Mouse (Mus musculus) liver, embryonic 14.5 days (tissue): ENCODE data around the gene Rad51b. TPM values are rescaled to one million over a fixed set of nuclear protein-coding genes. Genes with fewer than 3 reads are reported as not detected.

ENCODE experiments used
- ATAC-seq: fragments of 200-750 bp; cut with Nextera tagmentation; 2 replicates; pipeline ENCODE4 v1.8.0; 2017; ENCODE audit warnings: moderate number of reproducible peaks, mild to moderate bottlenecking, moderate library complexity; ENCODE audit not compliant: insufficient read depth
- DNase-seq, 3 experiments: peaks; one replicate each; pipeline ENCODE4 v3.0.0-alpha.2; 2012 to 2013; ENCODE audit warnings: low read depth in 3 of 3, low spot score in 3 of 3
- H3K27ac ChIP-seq: fragments of 300-500 bp; sonication (generic); 2 replicates; pipeline ENCODE4 v1.5.1; 2014; ENCODE audit warnings: moderate library complexity, mild to moderate bottlenecking, control low read depth, inconsistent platforms
- H3K27me3 ChIP-seq: fragments of 300-500 bp; sonication (generic); 2 replicates; pipeline ENCODE4 v1.6.1; 2014; ENCODE audit warnings: mild to moderate bottlenecking, low read length, moderate library complexity; ENCODE audit not compliant: control insufficient read depth, insufficient read depth
- H3K36me3 ChIP-seq: fragments of 300-500 bp; sonication (generic); replicated peaks from 2 replicates; pipeline ENCODE4 v1.6.1; 2014; ENCODE audit warnings: low read depth; ENCODE audit not compliant: control insufficient read depth, insufficient read depth
- H3K4me1 ChIP-seq, 2 experiments: fragments of 200-500 bp in 1 of 2; fragments of 300-500 bp in 1 of 2; sonication (generic) in 1 of 2; replicated peaks; 2 replicates each; pipeline ENCODE4 v1.6.1; 2012 to 2014; ENCODE audit warnings: antibody characterized with exemption in 1 of 2, inconsistent platforms in 1 of 2, low read length in 1 of 2; ENCODE audit not compliant: control insufficient read depth in 2 of 2, insufficient read depth in 2 of 2
- H3K4me2 ChIP-seq: fragments of 300-500 bp; sonication (generic); 2 replicates; pipeline ENCODE4 v1.6.1; 2014; ENCODE audit warnings: low read depth, mild to moderate bottlenecking, control low read depth, moderate library complexity
- H3K4me3 ChIP-seq, 2 experiments: fragments of 200-500 bp in 1 of 2; fragments of 300-500 bp in 1 of 2; sonication (generic) in 1 of 2; 2 replicates each; pipeline ENCODE4 v1.5.1; 2012 to 2014; ENCODE audit warnings: low read depth in 2 of 2, low read length in 2 of 2, mild to moderate bottlenecking in 2 of 2, control low read depth in 1 of 2, inconsistent platforms in 1 of 2, moderate library complexity in 1 of 2; ENCODE audit not compliant: insufficient read depth in 1 of 2
- H3K9ac ChIP-seq: fragments of 300-500 bp; sonication (generic); replicated peaks from 2 replicates; pipeline ENCODE4 v1.6.1; 2014; ENCODE audit warnings: mild to moderate bottlenecking, control low read depth, moderate library complexity
- H3K9me3 ChIP-seq: fragments of 300-500 bp; sonication (generic); 2 replicates; pipeline ENCODE4 v1.6.1; 2016; ENCODE audit warnings: low read length, mixed read lengths; ENCODE audit not compliant: control insufficient read depth
- CTCF ChIP-seq: IDR thresholded peaks from 2 replicates; pipeline ENCODE4 v1.5.1; 2016; ENCODE audit warnings: antibody characterized with exemption, low read depth, control low read depth
- EP300 ChIP-seq: IDR thresholded peaks from 2 replicates; pipeline ENCODE4 v1.6.1; 2016; ENCODE audit warnings: antibody characterized with exemption, low read depth
- WGBS: fragments of 180-500 bp; shearing (Covaris S2); extraction: QIAGEN DNeasy Blood & Tissue Kit; methylation state at CpG from one replicate; pipeline ENCODE4 v1.1.7; 2014; ENCODE audit not compliant: insufficient replicate concordance; 5-methylcytosine and 5-hydroxymethylcytosine counted together
- polyA plus RNA-seq, 2 experiments: library from polyadenylated mRNA; depleted of rRNA in 1 of 2; stranded (reverse) in 1 of 2; unstranded in 1 of 2; fragments of >200 nt; fragmentation: Nextera tagmentation in 1 of 2; extraction: Ambion mirVana in 1 of 2; gene quantifications; 2 replicates each; pipeline versions ENCODE4 v1.2.1 to v1.2.3; 2012 to 2014

Rad51b gene
- polyA plus RNA-seq, 2 experiments: 2.3 to 5.1 TPM

DNA sequence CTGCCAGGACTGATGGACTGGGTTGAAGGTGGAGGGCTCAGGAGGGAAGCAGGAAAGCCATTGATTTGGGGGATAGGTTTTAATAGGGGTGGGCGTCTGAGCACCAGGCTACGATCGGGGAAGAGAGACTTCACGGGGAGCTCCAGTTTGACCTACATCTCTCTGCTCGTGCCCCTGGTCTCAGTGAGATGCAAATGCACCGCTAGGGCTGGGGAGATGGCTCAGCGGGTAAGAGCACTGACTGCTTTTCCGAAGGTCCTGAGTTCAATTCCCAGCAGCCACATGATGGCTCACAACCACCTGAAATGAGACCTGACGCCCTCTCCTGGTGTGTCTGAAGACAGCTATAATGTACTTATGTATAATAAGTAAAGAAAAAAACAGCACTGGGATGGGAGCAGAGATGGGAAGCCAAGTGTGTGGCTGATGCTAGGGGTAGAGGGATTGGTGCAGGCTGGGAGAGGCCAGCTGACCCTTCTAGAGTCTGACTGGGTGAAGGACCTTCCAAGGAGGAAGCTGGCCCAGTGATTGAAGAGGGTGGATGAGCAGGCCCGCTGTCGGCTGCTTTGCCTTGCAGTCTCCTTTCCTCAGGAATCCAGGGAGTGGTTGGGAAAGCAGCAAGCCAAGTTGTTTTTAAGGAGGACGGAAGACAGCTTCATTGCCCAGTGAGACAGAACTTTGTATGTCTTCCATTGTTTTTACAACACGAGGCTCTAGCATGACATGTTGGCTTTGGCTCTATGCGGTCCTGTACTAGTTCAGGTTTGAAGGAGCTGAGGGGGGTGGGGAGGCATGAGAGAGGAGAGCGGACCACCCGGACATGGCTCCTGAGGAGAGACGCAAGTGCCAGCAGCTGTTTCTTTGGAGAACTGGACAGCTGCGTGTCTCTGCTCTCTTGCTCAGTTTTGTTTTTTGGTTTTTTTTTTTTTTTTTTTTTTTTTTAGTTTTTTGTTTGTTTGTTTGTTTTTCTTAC lies 511.6 kb downstream of the Rad51b start:
- no peak for DNase-seq
- WGBS: 79% methylated on average over 18 of the region's 18 CpGs
- Histone ChIP-seq H3K27me3 (no peaks in the 10 kb centered on the region), H3K36me3 (no peaks in the 10 kb centered on the region), H3K4me1 (peaks cover 0 to 6% of the 10 kb centered on the region in 2 experiments; a peak in 2 of 4 replicates), H3K4me2 (no peak overlapping the region), H3K27ac (no peak overlapping the region), H3K9ac (no peak overlapping the region), H3K4me3 (no peak overlapping the region), H3K9me3 (no peaks in the 10 kb centered on the region)
- no peak for ATAC-seq
- TF ChIP-seq EP300 (no peak), CTCF (no peak)

DNA sequence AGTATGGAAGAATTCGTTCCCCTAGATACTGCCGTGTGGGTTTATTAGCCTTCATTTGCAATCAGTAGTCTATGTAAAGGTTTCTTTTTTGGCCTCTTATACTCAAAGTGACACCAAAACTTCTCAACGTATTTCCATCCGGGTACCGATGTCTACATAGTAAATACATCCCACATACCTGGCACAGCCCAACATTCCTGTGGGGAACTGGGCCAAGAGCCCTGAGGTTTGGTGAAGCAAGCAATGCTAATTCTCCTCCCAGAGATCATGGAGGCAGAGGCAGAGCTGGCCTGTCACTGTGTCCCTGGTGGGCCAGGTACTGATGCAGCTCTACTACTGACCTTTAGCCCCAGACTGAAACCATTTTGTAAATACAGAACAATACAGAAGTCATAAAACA lies 512.4 kb downstream of the Rad51b start:
- no peak for DNase-seq
- Histone ChIP-seq H3K27me3 (no peaks in the 10 kb centered on the region), H3K4me1 (peaks cover 0 to 9% of the 10 kb centered on the region in 2 experiments; a peak in 2 of 4 replicates), H3K4me3 (no peak overlapping the region), H3K4me2 (no peak overlapping the region), H3K27ac (no peak overlapping the region), H3K36me3 (no peaks in the 10 kb centered on the region), H3K9ac (no peak overlapping the region), H3K9me3 (no peaks in the 10 kb centered on the region)
- WGBS: 82% methylated on average over 5 of the region's 5 CpGs
- ATAC-seq: no peak
- TF ChIP-seq CTCF (no peak), EP300 (no peak)

DNA sequence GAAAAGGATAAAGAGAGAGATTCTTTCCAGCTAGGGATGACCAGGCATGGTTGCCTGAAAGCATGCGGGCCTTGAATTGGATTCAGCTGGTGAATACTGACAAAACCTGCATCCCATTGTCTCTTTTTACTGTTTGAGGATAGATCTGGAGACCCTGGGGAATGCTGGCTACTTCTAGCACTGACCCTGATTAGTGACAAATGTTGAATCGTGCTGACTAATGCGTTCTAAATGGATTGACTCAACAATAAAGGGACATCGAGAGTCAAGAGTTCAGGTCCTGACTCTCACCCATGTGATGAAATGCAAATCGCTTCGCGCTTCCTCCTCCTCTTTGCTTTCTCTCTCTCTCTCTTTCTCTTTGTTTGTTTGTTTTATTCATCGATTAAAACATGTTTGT lies 515.3 kb downstream of the Rad51b start:
- H3K9me3 ChIP-seq: no peaks in the 10 kb centered on the region; the same call in 1 of the 2 replicates
- no peak for ATAC-seq
- DNase-seq: no peak
- WGBS: 80% methylated on average over 8 of the region's 8 CpGs
- H3K36me3 ChIP-seq: no peaks in the 10 kb centered on the region
- no peak overlapping the region for H3K9ac ChIP-seq
- no peak overlapping the region for H3K4me3 ChIP-seq
- H3K4me1 ChIP-seq: peaks cover 0 to 9% of the 10 kb centered on the region in 2 experiments; a peak in 2 of 4 replicates
- H3K27ac ChIP-seq: no peak overlapping the region
- TF ChIP-seq CTCF (no peak), EP300 (no peak)
- no peak overlapping the region for H3K4me2 ChIP-seq
- no peaks in the 10 kb centered on the region for H3K27me3 ChIP-seq

DNA sequence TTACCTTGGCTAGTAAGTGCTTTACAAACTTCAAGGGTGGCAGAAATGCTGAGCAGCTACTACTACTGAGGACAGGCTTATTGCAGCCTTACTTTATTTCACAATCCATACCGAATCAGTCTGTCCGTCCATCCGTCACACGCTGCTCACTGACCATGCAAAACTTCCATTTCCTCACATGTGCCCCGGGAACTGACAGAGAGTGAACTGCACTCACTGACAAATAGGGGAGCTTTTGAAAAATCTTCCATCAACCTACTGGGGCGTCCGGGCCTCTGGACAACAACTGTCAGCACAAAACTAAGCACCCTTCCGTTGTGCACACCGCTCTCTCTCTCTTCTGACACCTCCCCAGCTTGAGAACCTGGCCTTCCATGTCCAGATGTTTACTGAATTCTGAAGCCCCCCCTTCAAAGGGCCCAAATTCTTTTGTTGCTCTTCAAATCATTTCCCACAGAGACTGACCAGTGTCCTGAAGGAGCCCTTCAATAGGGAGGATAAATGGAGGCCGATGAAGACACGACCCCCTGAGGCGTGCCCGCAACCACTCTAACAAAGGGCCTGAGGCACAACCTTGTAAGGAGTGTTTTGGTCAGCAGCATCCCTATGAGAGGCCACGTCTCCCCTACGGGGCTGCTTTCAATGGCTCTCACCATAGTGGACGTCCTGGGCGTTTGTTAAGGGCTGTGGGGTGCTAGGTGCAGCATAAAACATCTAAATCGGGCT lies 515.9 kb downstream of the Rad51b start:
- H3K4me3 ChIP-seq: no peak overlapping the region
- peaks cover 0 to 9% of the 10 kb centered on the region in 2 experiments; a peak in 2 of 4 replicates for H3K4me1 ChIP-seq
- ATAC-seq (no peak), DNase-seq (no peak)
- H3K9ac ChIP-seq: no peak overlapping the region
- no peak for TF ChIP-seq CTCF
- no peak for TF ChIP-seq EP300
- H3K27ac ChIP-seq: no peak overlapping the region
- 71% methylated on average over 18 of the region's 18 CpGs for WGBS
- H3K36me3 ChIP-seq: no peaks in the 10 kb centered on the region
- H3K9me3 ChIP-seq: no peaks in the 10 kb centered on the region; the same call in 1 of the 2 replicates
- H3K4me2 ChIP-seq: no peak overlapping the region
- H3K27me3 ChIP-seq: no peaks in the 10 kb centered on the region
